Mouse (Mus musculus): ENCODE measurements at regions not wholly inside any gene's neighbourhood (a gene's known extent, or its start where the extent isn't known, plus 50 kb on each side); places are given as distances from the start of the nearest gene placed in this dataset.

- 14% methylated on average over 4 of the region's 4 CpGs for WGBS
- Histone ChIP-seq H3K4me2 (ENCODE audit: low read length) (no peak overlapping the region), H3K9ac (ENCODE audit: low read length) (no peak overlapping the region), H3K9me3 (ENCODE audit: control insufficient read depth, low read length) (no peaks in the 10 kb centered on the region), H3K4me1 (replicated peaks; ENCODE audit: control insufficient read depth, insufficient read depth, low read length) (no peaks in the 10 kb centered on the region; the same call in 1 of the 2 replicates), H3K27ac (ENCODE audit: low read depth) (no peak overlapping the region), H3K27me3 (replicated peaks; ENCODE audit: control insufficient read depth, insufficient read depth, low read length) (no peaks in the 10 kb centered on the region), H3K4me3 (ENCODE audit: low read depth, low read length) (no peak overlapping the region), H3K36me3 (ENCODE audit: control insufficient read depth, insufficient read depth, low read length) (no peaks in the 10 kb centered on the region)
- ATAC-seq (replicated peaks; ENCODE audit: low FRiP score, low TSS enrichment, low read depth) (no peak), DNase-seq (ENCODE audit: low spot score) (no peak)
These were observed 64.2 kb upstream of the Dhx40 start for GRCm38 (mm10) chr11:86871782-86872181.

- Histone ChIP-seq H3K27me3 (replicated peaks; ENCODE audit: control insufficient read depth, insufficient read depth, low read length) (no peaks in the 10 kb centered on the region), H3K9ac (ENCODE audit: low read length) (no peak overlapping the region), H3K9me3 (ENCODE audit: control insufficient read depth, low read length) (no peaks in the 10 kb centered on the region), H3K4me1 (replicated peaks; ENCODE audit: control insufficient read depth, insufficient read depth, low read length) (no peaks in the 10 kb centered on the region; the same call in 1 of the 2 replicates), H3K36me3 (ENCODE audit: control insufficient read depth, insufficient read depth, low read length) (no peaks in the 10 kb centered on the region), H3K27ac (ENCODE audit: low read depth) (no peak overlapping the region), H3K4me3 (ENCODE audit: low read depth, low read length) (no peak overlapping the region), H3K4me2 (ENCODE audit: low read length) (no peak overlapping the region)
- 53% methylated on average over 9 of the region's 9 CpGs for WGBS
- no peak for ATAC-seq (replicated peaks; ENCODE audit: low FRiP score, low TSS enrichment, low read depth)
- DNase-seq (ENCODE audit: low spot score) = no peak
These were observed 63.1 kb upstream of the Dhx40 start for GRCm38 (mm10) chr11:86870486-86871165.

- Histone ChIP-seq H3K27ac (ENCODE audit: low read depth) (no peak overlapping the region), H3K4me2 (ENCODE audit: low read length) (no peak overlapping the region), H3K9ac (ENCODE audit: low read length) (no peak overlapping the region), H3K36me3 (ENCODE audit: control insufficient read depth, insufficient read depth, low read length) (no peaks in the 10 kb centered on the region), H3K4me1 (replicated peaks; ENCODE audit: control insufficient read depth, insufficient read depth, low read length) (no peaks in the 10 kb centered on the region), H3K27me3 (replicated peaks; ENCODE audit: control insufficient read depth, insufficient read depth, low read length) (no peaks in the 10 kb centered on the region), H3K9me3 (ENCODE audit: control insufficient read depth, low read length) (no peaks in the 10 kb centered on the region), H3K4me3 (ENCODE audit: low read depth, low read length) (no peak overlapping the region)
- WGBS = 76% methylated on average over 10 of the region's 10 CpGs
- DNase-seq (ENCODE audit: low spot score) (no peak), ATAC-seq (replicated peaks; ENCODE audit: low FRiP score, low TSS enrichment, low read depth) (no peak)
These were observed 59.4 kb upstream of the Dhx40 start for GRCm38 (mm10) chr11:86866931-86867330.

GRCm38 (mm10) chr11:86859864-86860528 is 52.5 kb upstream of the Dhx40 start:
- H3K27me3 ChIP-seq (replicated peaks; ENCODE audit: control insufficient read depth, insufficient read depth, low read length) = no peaks in the 10 kb centered on the region
- no peak for DNase-seq (ENCODE audit: low spot score)
- H3K9me3 ChIP-seq (ENCODE audit: control insufficient read depth, low read length) = no peaks in the 10 kb centered on the region
- ATAC-seq (replicated peaks; ENCODE audit: low FRiP score, low TSS enrichment, low read depth) = no peak
- H3K4me1 ChIP-seq (replicated peaks; ENCODE audit: control insufficient read depth, insufficient read depth, low read length) = no peaks in the 10 kb centered on the region
- no peaks in the 10 kb centered on the region for H3K36me3 ChIP-seq (ENCODE audit: control insufficient read depth, insufficient read depth, low read length)
- no peak overlapping the region for H3K4me2 ChIP-seq (ENCODE audit: low read length)
- WGBS = 44% methylated on average over 8 of the region's 8 CpGs
- no peak overlapping the region for H3K4me3 ChIP-seq (ENCODE audit: low read depth, low read length)
- no peak overlapping the region for H3K27ac ChIP-seq (ENCODE audit: low read depth)
- H3K9ac ChIP-seq (ENCODE audit: low read length) = no peak overlapping the region

GRCm38 (mm10) chr11:86859236-86859817 is 51.8 kb upstream of the Dhx40 start:
- Histone ChIP-seq H3K36me3 (ENCODE audit: control insufficient read depth, insufficient read depth, low read length) (no peaks in the 10 kb centered on the region), H3K27me3 (replicated peaks; ENCODE audit: control insufficient read depth, insufficient read depth, low read length) (no peaks in the 10 kb centered on the region), H3K4me1 (replicated peaks; ENCODE audit: control insufficient read depth, insufficient read depth, low read length) (no peaks in the 10 kb centered on the region), H3K4me2 (ENCODE audit: low read length) (no peak overlapping the region), H3K9me3 (ENCODE audit: control insufficient read depth, low read length) (no peaks in the 10 kb centered on the region), H3K27ac (ENCODE audit: low read depth) (no peak overlapping the region), H3K9ac (ENCODE audit: low read length) (no peak overlapping the region), H3K4me3 (ENCODE audit: low read depth, low read length) (no peak overlapping the region)
- 77% methylated on average over 9 of the region's 9 CpGs for WGBS
- ATAC-seq (replicated peaks; ENCODE audit: low FRiP score, low TSS enrichment, low read depth) = no peak
- no peak for DNase-seq (ENCODE audit: low spot score)

GRCm38 (mm10) chr11:86858211-86858610 is 50.7 kb upstream of the Dhx40 start:
- no peak for ATAC-seq (replicated peaks; ENCODE audit: low FRiP score, low TSS enrichment, low read depth)
- WGBS = 95% methylated on average over 3 of the region's 3 CpGs
- H3K27me3 ChIP-seq (replicated peaks; ENCODE audit: control insufficient read depth, insufficient read depth, low read length) = no peaks in the 10 kb centered on the region

More at GRCm38 (mm10) chr11:86858211-86858610, 50.7 kb upstream of the Dhx40 start:
- no peaks in the 10 kb centered on the region for H3K36me3 ChIP-seq (ENCODE audit: control insufficient read depth, insufficient read depth, low read length)
- H3K9me3 ChIP-seq (ENCODE audit: control insufficient read depth, low read length) = no peaks in the 10 kb centered on the region
- H3K4me2 ChIP-seq (ENCODE audit: low read length) = no peak overlapping the region
- H3K9ac ChIP-seq (ENCODE audit: low read length) = no peak overlapping the region
- no peak overlapping the region for H3K4me3 ChIP-seq (ENCODE audit: low read depth, low read length)
- H3K4me1 ChIP-seq (replicated peaks; ENCODE audit: control insufficient read depth, insufficient read depth, low read length) = no peaks in the 10 kb centered on the region
- no peak overlapping the region for H3K27ac ChIP-seq (ENCODE audit: low read depth)
- DNase-seq (ENCODE audit: low spot score) = no peak
